Mouse (Mus musculus): ENCODE measurements around the gene Ikzf1.

DNA sequence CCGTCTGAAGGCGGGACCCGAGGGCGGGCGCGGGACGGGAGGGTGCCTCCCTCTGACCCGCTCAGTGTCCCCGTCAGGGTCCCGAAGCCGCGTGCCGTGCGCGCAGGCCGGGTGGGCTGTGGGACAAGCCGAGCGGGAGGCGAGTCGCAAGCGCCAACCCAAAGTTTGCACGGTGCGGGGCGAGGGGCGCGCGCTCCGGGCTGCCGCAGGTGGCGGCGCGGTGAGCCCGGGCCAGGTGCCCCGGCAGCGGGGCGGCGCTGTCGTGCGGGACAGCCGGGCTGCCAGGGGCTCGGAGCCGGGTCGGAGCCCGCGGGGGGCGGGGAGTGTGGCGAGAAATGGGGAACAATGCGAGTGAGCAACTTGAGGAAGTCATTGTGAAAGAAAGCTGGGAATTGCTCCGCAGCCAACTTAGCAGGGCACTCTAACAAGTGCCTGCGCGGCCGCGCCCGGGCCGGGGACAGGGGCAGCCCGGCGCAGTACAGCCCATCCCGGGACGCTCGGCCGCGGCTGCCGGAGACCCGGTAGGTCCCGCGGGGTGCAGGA lies 1.1 kb downstream of the Ikzf1 start:
- no peak for TF ChIP-seq CTCF (IDR thresholded peaks at IDR 0.05; ENCODE audit: extremely low read depth, insufficient read length, insufficient replicate concordance, low read depth, low read length)
- TF ChIP-seq POLR2A (IDR thresholded peaks at IDR 0.05; ENCODE audit: low read depth, low read length): no peak

Data from small intestine, adult 2 months (tissue).